Mouse (Mus musculus) gastrocnemius, postnatal 4 days (tissue): ENCODE data around the gene 1700109H08Rik. TPM values are rescaled to one million over a fixed set of nuclear protein-coding genes. Genes with fewer than 3 reads are reported as not detected.
"Not testable (repeated sequence)": the region's sequence is repeated elsewhere in the genome, so short reads cannot be mapped to it uniquely, and the experiment has no call there.

Experiments
- DNase-seq, 2 experiments: peaks; one replicate each; pipeline ENCODE4 v3.0.0; 2021 to 2022; ENCODE audit warnings: low spot score in 2 of 2, mixed read lengths in 2 of 2
- long read RNA-seq, 2 experiments: library from polyadenylated mRNA; stranded (forward); transcript quantifications; one replicate each; pipeline ENCODE4 v2.0.0; 2021
- total RNA-seq, 2 experiments: library from RNA; stranded (reverse); gene quantifications; 2 replicates each; pipeline ENCODE4 v1.2.3; 2021

Gene 1700109H08Rik
- 10 to 100 TPM in 1 of 2 experiments, 1 to 10 TPM in 1; 7.1 to 10.4 TPM for total RNA-seq
- long read RNA-seq, experiment 1: 0 reads
- long read RNA-seq, experiment 2, partial matches to known transcripts: 0 of 1 reads
- long read RNA-seq, experiment 2, other reads (novel, unspliced or antisense): 1 of 1 reads

- no peak for DNase-seq
Observed at GRCm38 (mm10) chr5:3571266-3571665, at the start of gene 1700109H08Rik. TSS of gene 1700109H08Rik (plus strand) at chr5:3571566.

- no peak for DNase-seq
Observed at GRCm38 (mm10) chr5:3521741-3522140, 49.6 kb upstream of the 1700109H08Rik start.

- no peak for DNase-seq
Observed at GRCm38 (mm10) chr5:3522826-3523225, 48.5 kb upstream of the 1700109H08Rik start.

DNA sequence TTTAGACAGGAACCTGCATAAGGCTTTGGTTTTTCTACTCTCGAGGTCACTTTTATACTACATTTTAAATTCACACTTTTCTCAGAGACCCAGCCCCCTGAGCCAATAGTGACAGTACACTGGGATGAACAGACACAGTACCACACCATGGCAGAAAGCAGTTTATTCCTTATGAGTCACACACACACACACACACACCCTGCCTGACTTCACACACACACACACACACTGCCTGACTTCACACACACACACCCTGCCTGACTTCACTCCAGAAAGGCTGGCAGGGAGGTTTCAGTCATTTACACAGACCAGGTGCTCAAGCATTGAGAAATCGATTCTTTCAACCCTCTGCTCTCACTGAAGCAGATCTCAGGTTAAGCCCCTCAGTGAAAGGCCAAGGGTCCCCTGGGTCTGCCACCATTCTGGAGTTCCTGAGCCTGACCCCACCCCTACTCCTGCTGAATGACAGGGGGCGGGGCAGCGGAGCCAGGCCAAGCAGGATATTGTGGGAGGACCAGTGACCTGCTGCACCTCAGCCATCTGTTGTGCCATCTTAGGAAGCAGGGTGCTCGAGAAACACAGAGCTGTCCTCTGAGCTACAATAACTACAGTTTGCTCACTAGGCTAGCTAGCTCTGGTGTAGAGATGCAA lies 44.2 kb upstream of the 1700109H08Rik start:
- DNase-seq: no peak

DNA sequence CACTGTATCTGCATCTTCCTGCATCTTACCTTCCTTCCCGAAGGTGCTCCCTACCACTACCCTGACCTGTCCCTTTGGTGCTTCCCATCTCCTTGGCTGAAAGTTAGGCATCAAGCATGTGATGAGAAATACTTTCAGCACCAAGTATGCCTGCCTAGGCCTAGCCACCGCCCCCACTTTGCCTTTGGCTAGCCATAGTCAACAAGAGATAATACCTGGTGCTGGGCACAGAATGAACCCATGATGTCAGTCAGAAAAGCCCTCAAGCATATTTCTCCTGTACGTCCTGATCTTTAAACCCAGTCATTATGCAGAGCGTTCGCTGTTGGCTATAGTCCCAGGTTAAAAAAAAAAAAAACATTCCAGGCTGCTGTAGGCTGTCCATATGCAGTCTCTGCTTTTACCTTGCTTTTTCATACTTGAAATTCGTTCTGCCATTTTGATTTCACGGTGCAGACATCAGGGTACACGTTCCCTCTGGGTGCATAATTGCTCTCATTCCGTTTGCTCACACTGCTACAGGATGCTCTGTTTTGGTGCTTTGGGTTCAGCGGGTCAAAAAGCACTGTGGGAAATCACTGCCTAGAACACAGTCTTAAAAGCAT lies 41.7 kb upstream of the 1700109H08Rik start:
- no peak for DNase-seq

- DNase-seq: not testable (repeated sequence)
Observed at GRCm38 (mm10) chr5:3532048-3532447, 39.3 kb upstream of the 1700109H08Rik start.

GRCm38 (mm10) chr5:3536592-3537212 lies 34.7 kb upstream of the 1700109H08Rik start:
- no peak for DNase-seq

DNA sequence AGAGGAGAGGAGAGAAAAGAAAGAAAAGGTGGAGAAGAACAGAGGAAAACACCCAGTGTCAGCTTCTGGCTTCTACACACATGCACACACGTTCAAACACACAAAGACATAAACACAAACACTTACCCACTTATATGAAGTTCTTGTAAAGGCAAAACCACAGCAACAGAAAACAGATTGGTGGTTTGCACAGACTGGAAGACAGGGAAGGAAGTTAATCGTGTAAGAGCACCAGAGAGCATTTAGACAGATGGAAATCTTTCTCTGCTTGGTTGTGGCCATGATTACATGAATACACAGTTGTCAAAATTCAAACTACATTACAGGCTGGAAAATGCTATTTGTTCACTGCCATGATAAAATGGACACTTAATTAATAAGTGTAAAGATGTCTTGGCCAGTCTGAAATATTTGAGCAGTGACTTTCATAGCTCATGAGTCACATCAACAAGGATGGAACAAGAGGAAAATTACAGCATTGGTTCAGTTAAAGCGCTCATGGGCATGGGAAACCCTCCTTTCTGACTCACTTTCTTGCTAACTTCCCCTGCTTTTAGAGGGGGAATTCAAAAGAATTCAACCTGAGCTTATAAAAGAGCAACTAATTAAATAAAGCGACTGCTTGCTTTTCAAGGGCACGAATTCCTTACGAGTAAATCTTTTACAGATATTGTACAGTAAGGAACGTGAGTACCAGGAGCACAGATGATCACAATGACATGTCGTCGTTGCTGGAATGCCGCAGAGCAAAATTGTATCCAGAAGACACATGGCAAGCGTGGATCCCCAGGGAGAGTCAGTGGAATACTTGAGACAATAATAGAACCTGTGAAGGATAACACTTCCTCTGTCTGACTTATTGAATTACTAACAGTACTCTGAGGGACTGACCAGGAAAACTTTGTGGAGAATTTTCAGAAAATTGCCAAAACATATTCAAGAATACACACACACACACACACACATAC lies 32.6 kb upstream of the 1700109H08Rik start:
- no peak for DNase-seq

DNA sequence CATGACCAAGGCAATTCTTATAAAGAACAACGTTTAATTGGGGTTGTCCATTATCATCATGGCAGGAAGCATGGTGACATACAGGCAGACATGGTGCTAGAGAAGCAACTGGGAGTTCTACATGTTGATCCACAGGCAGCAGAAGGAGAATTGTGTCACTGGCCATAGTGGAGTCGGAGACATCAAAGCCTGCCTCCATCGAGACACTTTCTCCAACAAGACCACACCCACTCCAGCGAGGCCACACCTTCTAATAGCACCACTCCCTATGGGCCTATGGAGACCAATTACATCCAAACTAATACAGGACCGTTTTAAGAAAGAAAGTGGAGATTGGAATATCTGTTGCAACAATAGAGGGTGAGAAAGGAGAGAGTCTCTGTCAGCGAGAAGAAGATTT lies 29.5 kb upstream of the 1700109H08Rik start:
- no peak for DNase-seq

- peak; percentile 98 to 99 for DNase-seq
Observed at GRCm38 (mm10) chr5:3543629-3544479, 27.5 kb upstream of the 1700109H08Rik start, which contains the start of gene Fam133b. TSS of gene Fam133b (plus strand) at chr5:3543833.

GRCm38 (mm10) chr5:3544480-3544769 lies 26.9 kb upstream of the 1700109H08Rik start:
- DNase-seq: no peak

- DNase-seq: no peak
Observed at GRCm38 (mm10) chr5:3546226-3546625, 25.1 kb upstream of the 1700109H08Rik start.

- DNase-seq: no peak
Observed at GRCm38 (mm10) chr5:3551481-3551880, 19.9 kb upstream of the 1700109H08Rik start.

DNA sequence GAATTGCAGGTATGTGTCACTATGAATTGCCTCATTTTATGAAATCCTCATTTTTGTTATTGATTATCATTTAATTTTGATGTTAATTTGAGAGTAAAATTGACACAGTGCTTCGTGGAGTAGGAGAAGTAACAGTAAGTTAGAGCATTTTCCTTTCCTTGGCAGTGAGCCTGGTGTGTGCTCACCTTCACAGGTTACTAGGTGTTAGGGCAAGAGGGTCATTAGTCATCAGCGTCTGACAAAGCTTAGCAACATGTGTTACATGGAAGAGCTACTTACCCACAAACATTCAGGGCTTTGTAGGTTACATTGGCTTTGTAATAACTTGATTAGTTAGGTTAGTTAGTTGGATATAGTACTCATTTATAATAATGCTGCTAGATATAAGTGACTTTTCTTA lies 17.2 kb upstream of the 1700109H08Rik start:
- DNase-seq: no peak

- no peak for DNase-seq
Observed at GRCm38 (mm10) chr5:3574825-3575224, 3.5 kb downstream of the 1700109H08Rik start.

DNA sequence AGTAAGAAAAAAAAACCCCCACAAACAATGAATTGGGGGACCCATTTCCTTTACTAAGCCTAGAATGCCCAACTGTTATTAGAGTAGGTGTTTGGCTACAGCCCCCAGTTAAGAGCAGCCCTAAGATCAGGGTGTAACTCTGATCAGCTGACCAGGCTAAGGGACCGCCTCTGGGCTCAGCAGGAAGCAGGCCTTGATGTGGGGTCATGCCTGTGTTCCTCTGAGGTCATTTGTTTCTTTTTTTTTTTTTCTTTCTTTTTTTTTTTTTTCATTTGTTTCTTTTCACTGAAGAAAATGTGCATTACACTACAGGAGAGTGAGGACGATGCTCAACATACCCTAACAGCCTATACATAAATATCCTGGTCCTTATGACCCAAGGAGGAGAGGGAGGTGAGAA lies 6.6 kb downstream of the 1700109H08Rik start:
- DNase-seq: no peak

DNA sequence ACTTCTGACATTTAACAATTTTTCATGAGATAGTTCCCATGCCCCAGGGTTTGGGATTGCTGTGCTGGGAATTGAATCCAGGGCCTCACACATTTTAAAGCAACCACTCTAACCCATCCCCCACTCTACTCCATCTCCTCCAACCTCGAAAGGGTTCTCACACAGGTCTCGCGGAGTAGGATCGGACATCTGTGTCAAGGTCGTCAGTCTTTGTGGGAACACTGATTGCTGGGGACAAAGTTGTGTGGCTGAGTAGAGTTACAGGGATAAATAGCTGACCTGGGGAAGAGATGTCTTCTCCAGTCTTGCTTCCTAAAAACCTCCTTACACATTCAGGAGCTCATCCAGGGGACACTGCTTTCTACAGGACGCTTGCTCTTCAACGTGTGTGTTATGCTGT lies 7.7 kb downstream of the 1700109H08Rik start:
- no peak for DNase-seq

DNA sequence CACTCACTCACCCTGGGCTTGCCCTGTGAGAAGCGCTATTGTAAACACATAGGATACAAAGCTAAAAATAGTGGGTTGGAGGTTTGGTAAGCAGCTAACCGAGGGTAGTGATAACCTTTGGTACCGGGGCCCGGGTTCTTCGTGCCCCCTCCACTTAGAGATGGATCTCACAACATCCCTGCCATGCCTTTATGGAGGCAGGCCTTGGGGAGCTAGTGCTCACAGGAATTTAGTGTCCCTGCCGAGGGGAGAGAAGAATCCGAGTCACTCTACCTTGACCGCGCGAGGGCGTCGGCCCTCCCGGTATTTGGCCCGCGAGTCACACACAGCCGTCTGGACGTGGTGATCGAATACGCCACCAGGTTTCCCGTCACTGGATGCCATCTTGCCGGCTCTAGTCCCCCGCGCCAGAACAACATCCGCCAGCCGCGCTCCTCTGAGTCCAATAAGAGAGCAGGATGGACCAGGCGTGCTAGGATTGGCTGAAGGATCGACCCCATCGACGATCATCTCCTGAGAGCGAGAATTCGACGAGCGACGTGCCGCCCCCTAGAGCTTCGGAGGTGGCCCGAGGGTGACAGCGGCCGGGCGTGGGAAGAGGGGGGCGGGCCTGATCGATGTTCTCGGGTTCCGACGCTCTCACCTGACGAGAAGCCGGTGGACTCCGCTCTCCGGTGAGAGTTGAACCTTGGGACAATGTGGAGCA lies 24.5 kb downstream of the 1700109H08Rik start, which contains the start of gene Pex1:
Gene Pex1 (plus strand): TSS at position 374 of the 706 bp plus-strand sequence.
- DNase-seq: peak; percentile 87 to 93

GRCm38 (mm10) chr5:3596399-3596766 lies 25.0 kb downstream of the 1700109H08Rik start, which contains the start of gene Rbm48:
TSS of gene Rbm48 (minus strand) at chr5:3596585.
- DNase-seq: peak; percentile 54 to 79
